Mouse (Mus musculus) sigmoid colon, adult 10 weeks (tissue): Measurements from ENCODE around the gene Kbtbd2. TPM values are rescaled to one million over a fixed set of nuclear protein-coding genes. Genes with fewer than 3 reads are reported as not detected.

Experiments used
- polyA plus RNA-seq: library from polyadenylated mRNA; stranded (reverse); fragments of 350-450 nt; fragmentation: Illumina TruSeq; extraction: RNeasy Lipid Tissue Mini Kit (QIAGEN cat#74804); gene quantifications from one replicate; pipeline ENCODE4 v1.2.3, GENCODE M21; 2014; ENCODE audit warnings: low read depth, low replicate concordance

Gene Kbtbd2
- polyA plus RNA-seq, result 73.2 TPM

DNA sequence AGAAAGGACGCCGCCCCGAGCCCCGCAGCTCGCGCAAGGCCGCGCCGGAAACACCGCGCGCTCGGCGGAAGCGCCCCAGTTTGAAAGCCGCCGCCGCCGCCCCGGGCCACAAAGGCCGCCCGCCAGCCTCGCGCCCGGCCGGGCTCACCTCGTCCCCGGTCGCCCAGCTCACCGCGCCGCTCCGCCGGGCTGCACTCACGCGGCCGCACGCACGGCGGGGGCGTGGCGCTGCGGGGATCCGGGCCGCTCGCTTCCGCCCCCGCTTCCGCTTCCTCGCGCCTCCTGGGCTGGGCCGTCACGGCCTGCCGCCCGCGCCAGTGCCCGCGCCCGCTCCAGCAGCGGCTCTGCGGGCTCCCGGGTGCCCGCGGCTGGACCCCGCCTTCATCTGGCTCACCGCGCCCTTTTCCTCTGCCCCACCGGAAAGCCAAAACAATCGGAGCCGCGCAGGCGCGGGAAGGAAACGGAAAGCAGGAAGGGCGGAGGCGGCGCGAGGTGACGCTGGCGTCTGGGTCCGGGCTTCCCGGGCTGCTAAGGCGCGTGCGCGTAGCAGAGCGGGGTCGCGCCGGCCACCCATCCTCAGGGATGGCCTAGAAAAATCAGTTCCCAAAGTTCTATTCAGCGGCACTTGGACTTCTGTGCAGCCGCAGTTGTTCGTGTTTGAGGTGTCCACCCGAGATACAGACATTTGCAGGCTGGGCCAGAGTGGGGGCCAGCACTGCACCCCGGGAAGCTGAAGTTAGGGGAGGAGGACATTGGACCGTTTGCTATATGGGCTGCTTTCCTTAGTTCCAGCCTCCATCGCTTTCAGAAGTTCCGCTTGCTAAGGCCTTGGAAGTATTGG is at the start of gene Kbtbd2:
Gene Kbtbd2 (minus strand): TSS at position 503 of the 841 bp plus-strand sequence.

DNA sequence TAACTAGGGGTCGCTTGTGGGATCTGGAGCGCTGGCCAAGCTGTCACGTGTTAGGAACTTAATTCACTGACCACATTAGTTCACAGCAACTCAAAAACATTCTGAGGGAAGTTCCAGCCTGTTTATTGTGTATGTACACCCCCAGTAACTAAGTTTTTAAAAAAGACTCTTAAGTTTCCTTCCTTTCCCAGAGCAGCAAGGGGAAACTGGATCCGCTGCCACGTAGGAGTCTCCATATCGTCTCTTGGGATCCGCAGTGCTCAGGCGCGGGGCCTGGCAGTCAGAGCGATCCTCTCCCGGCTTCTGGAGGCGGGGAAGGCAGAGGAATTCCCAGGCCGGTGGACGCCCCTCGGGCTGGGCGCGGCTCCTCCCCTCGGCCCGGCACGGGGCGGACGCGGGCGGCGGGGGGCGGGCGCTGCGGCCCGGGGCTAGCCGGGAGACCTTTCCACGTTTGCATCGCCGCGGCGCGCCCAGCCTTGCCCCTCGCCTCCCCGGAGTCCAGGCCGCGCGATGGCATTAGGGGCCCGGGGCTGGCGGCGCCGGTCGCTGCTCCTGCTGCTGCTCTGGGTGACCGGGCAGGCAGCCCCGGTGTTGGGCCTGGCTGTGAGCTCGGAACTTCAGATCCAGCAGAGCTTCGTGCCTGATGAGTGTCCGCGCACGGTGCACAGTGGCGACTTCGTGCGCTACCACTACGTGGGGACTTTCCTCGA is 34.2 kb upstream of the Kbtbd2 start, which contains the start of gene Fkbp9:
Gene Fkbp9 (plus strand): TSS at position 363 of the 710 bp plus-strand sequence.

Other genes starting within 250 kb of the Kbtbd2 start
- gene Pde1c, start 228.7 kb downstream of the Kbtbd2 start, polyA plus RNA-seq, result 2.5 TPM
- gene Lsm5, start 93.1 kb downstream of the Kbtbd2 start, polyA plus RNA-seq, result 92.7 TPM
- 140 TPM for gene Avl9, start 82.9 kb downstream of the Kbtbd2 start, polyA plus RNA-seq
- gene Fkbp9, start 34.2 kb upstream of the Kbtbd2 start, polyA plus RNA-seq, result 59.2 TPM
- gene Nt5c3, start 126.1 kb upstream of the Kbtbd2 start, polyA plus RNA-seq, result 432 TPM
- 0.98 TPM for gene Vmn1r4, start 126.2 kb upstream of the Kbtbd2 start, polyA plus RNA-seq
- gene Vmn1r5, start 172.5 kb upstream of the Kbtbd2 start, polyA plus RNA-seq, result not detected
- gene Vmn1r6, start 199.4 kb upstream of the Kbtbd2 start, polyA plus RNA-seq, result not detected
- not detected for gene Vmn1r7, start 227.5 kb upstream of the Kbtbd2 start, polyA plus RNA-seq
- gene Vmn1r8, start 234.5 kb upstream of the Kbtbd2 start, polyA plus RNA-seq, result not detected